In the genomic region with DNA sequence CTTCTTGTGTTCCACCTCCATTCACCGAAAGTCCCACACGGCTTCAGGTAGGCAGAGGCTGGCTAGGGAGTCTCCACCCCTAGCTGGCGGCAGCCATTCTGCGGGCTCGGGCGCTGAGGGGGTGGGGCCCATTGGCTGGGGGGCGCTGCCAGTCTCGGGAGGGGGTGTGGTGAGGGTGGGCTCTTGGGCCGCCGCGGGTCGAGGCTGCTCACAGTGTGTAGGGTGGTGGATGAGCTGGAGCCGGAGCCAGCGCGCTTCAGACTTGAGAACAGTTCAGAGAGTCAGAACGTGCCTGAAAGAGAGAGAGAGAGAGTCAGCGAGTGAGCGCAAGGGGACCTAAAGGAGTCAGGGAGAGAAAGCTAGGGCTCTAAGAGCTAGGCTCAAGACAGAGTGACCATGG, we compare ENCODE assay signal across 9 mouse cellular contexts. TPM values are rescaled to one million over a fixed set of nuclear protein-coding genes. Genes with fewer than 3 reads are reported as not detected.
DNase-seq lines count a peak whose midpoint lies in the region; ATAC-seq and TF ChIP-seq lines count a peak whose summit lies in the region.
"Had no signal": no experiment of that assay in that cellular context is flagged by ENCODE, and none has a peak within 500 bp of the region (broad histone marks: within the 10 kb centered on the region; RNA-seq: fewer than 3 reads in every experiment).

No protein-coding gene starts in this region.

- ATAC-seq in G1E (ENCODE audit: extremely low read depth, insufficient number of reproducible peaks, low FRiP score, poor library complexity, severe bottlenecking): peak; percentile 76
- peak; percentile 99 for ATAC-seq in forebrain, embryonic 14.5 days
- peak; percentile 99 for ATAC-seq in hindbrain, embryonic 15.5 days (ENCODE audit: low FRiP score, low read depth)

- H3K4me3 ChIP-seq in G1E (ENCODE audit: low read depth, low read length): peak overlapping the region; percentile 16; the same call in 1 of the 2 replicates
- H3K4me3 ChIP-seq in forebrain, embryonic 14.5 days (ENCODE audit: low read depth, low read length): peak overlapping the region; percentile 36
- peak overlapping the region; percentile 58 for H3K4me3 ChIP-seq in hindbrain, embryonic 15.5 days
- H3K4me3 ChIP-seq in megakaryocyte, embryonic 14.5 days (replicated peaks): peak overlapping the region; percentile 92

- H3K4me2 ChIP-seq in forebrain, embryonic 14.5 days (ENCODE audit: low read length): peak overlapping the region; percentile 54
- peak overlapping the region; percentile 76 for H3K4me2 ChIP-seq in hindbrain, embryonic 15.5 days

- H3K36me3 ChIP-seq in G1E (replicated peaks): no peaks in the 10 kb centered on the region
- H3K36me3 ChIP-seq in forebrain, embryonic 14.5 days (ENCODE audit: control insufficient read depth, insufficient read depth, low read length): no peaks in the 10 kb centered on the region
- no peaks in the 10 kb centered on the region for H3K36me3 ChIP-seq in hindbrain, embryonic 15.5 days
- H3K36me3 ChIP-seq in megakaryocyte, embryonic 14.5 days (replicated peaks; ENCODE audit: low read length): no peaks in the 10 kb centered on the region

- no peaks in the 10 kb centered on the region for H3K9me3 ChIP-seq in G1E (replicated peaks)
- no peaks in the 10 kb centered on the region for H3K9me3 ChIP-seq in forebrain, embryonic 14.5 days (replicated peaks; ENCODE audit: control insufficient read depth, low read length)
- no peaks in the 10 kb centered on the region for H3K9me3 ChIP-seq in hindbrain, embryonic 15.5 days
- no peaks in the 10 kb centered on the region for H3K9me3 ChIP-seq in megakaryocyte, embryonic 14.5 days

- intact Hi-C loops in left cerebral cortex, postnatal 25 days (cut with DNase I): no loop called here

- no peaks in the 10 kb centered on the region for H3K4me1 ChIP-seq in G1E (ENCODE audit: insufficient read depth, low read depth, low read length)
- no peaks in the 10 kb centered on the region for H3K4me1 ChIP-seq in forebrain, embryonic 14.5 days (ENCODE audit: control insufficient read depth, insufficient read depth, low read length)
- no peaks in the 10 kb centered on the region for H3K4me1 ChIP-seq in hindbrain, embryonic 15.5 days (replicated peaks)
- peaks cover 6% of the 10 kb centered on the region for H3K4me1 ChIP-seq in megakaryocyte, embryonic 14.5 days

- no peak overlapping the region for H3K27ac ChIP-seq in forebrain, embryonic 14.5 days (ENCODE audit: low read depth, low read length)
- peak overlapping the region; percentile 55; the same call in 1 of the 2 replicates for H3K27ac ChIP-seq in hindbrain, embryonic 15.5 days (replicated peaks)

- WGBS in forebrain, embryonic 14.5 days: 18% methylated on average over 18 of the region's 18 CpGs
- 16% methylated on average over 18 of the region's 18 CpGs for WGBS in hindbrain, embryonic 15.5 days

- no peaks in the 10 kb centered on the region for H3K27me3 ChIP-seq in G1E (ENCODE audit: insufficient read depth, low read length)
- H3K27me3 ChIP-seq in forebrain, embryonic 14.5 days (replicated peaks; ENCODE audit: control insufficient read depth, insufficient read depth, low read length): no peaks in the 10 kb centered on the region
- H3K27me3 ChIP-seq in hindbrain, embryonic 15.5 days: no peaks in the 10 kb centered on the region
- H3K27me3 ChIP-seq in megakaryocyte, embryonic 14.5 days (replicated peaks): peaks cover 8% of the 10 kb centered on the region

- DNase-seq in G1E (ENCODE audit: low spot score): no peak
- DNase-seq in adrenal gland, postnatal 36 days: peak; percentile 60
- peak; percentile 73 for DNase-seq in forebrain, embryonic 14.5 days (ENCODE audit: low spot score)
- peak; percentile 17 to 37 for DNase-seq in left cerebral cortex, postnatal 25 days (ENCODE audit: low spot score in 2 of 2)
- DNase-seq in right cerebral cortex, postnatal 10 days (ENCODE audit: low spot score in 2 of 2): peak; percentile 65 to 74
- DNase-seq in urinary bladder, postnatal 4 days (ENCODE audit: low spot score in 2 of 2): peak; percentile 57 to 76

- peak overlapping the region; percentile 40 for H3K9ac ChIP-seq in forebrain, embryonic 14.5 days (ENCODE audit: low read length)
- H3K9ac ChIP-seq in hindbrain, embryonic 15.5 days: peak overlapping the region; percentile 47

- no peak for TF ChIP-seq CTCF in G1E (IDR thresholded peaks at IDR 0.05; ENCODE audit: low read depth, low read length)

RNA-seq across cellular contexts. Expression of a gene that starts 0.7 kb away (rescaled TPM):
- 0.38 and 0.49 TPM in 2 replicates for total RNA-seq in G1E (2014; fragmentation: Nextera tagmentation)
- total RNA-seq in G1E (2017): 0.06 and 0.11 TPM in 2 replicates
- polyA plus RNA-seq in G1E (2012): not detected in 2 replicates
- total RNA-seq in adrenal gland, postnatal 36 days (2021): 1 to 10 TPM in 1 of 2 experiments, under 1 TPM in 1; 0.56 to 1.1 TPM
- polyA plus RNA-seq in forebrain, embryonic 14.5 days (2014; fragmentation: Nextera tagmentation; extraction: Ambion mirVana): 4.2 and 5.5 TPM in 2 replicates
- 11.7 and 12.3 TPM in 2 replicates for polyA plus RNA-seq in hindbrain, embryonic 15.5 days (2015; fragmentation: Nextera tagmentation; extraction: Ambion mirVana)
- 1 to 10 TPM in 1 of 2 experiments, under 1 TPM in 1; 0.34 to 1.0 TPM for total RNA-seq in left cerebral cortex, postnatal 25 days (2021)
- not detected in 2 replicates for polyA plus RNA-seq in megakaryocyte, embryonic 14.5 days (2012; ENCODE audit: insufficient read depth, low replicate concordance)
- total RNA-seq: heart, postnatal 36 days had no signal

Comparison
In these comparisons a context has a peak if more than half of its experiments do, and no peak if none do; other contexts are left out.
1. H3K4me3 ChIP-seq: peak in every context shown above with its lines; median percentile 92 in megakaryocyte, embryonic 14.5 days; 58 in hindbrain, embryonic 15.5 days; 36 in forebrain, embryonic 14.5 days; 16 in G1E.